Mouse (Mus musculus): ENCODE measurements around the gene Synm.

The Synm gene

DNA sequence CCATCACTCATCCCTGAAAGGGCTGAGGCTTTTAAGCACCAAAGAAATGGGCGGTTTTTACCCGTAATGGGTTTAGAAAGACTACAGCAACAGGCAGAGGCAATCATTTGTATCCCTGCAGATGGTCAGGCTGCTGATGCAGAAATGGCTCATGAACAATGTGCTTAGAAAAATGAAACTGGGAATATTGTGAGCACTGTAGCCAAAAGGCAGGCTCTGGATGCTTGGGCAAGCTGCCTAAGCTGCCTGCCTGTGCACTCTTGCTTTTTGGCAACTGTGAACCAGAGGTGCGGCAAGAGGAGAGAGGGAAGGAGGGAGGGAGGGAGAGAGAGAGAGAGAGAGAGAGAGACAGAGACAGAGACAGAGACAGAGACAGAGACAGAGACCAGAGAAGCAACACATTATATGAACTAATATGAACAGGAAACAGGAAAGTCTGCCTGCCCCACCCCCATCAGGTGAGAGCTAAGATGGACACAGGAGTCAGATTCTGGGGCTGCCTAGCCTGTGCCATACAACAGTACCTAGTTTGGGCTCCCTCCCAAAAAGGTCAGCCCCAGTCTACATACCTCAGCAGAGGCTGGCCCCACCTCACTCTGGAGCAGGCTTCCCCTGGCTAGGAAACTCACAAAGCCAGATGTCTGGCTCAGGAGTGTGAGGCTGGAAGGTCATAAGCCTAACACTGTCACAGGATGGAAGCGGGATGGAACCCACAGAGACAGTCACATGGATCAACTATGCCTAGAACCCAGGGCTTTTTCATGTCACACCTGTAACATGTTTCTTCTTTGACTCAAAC, 9.9 kb downstream of the Synm start:
- no peak for ATAC-seq (ENCODE audit: insufficient number of reproducible peaks, low FRiP score, low TSS enrichment)

DNA sequence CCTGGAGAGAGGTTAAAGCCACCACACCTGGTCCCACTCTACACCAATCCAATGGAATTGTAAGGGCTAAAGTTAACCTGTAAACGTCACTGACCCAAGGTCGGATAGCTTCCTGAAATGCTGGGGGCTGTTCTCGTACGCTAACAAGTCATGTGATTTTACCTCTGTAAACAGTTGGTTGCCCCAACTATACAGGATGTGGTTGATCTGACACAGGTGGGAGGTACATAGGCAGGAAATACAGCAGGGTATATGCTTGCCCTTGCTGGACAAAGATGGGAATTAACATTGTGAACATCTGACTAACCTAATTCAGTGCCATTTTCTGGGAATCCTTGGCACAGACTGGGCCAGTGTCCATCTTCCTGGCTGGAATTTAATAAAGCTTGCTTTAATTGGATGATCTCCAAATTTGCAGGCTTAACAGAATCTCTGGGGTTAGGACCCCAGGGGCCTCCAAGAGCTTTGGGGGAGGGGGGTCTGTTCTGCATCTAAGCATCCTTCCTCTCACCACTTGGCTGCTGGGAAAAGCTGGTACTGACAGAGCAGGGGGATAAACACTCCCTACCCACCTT, 11.7 kb downstream of the Synm start:
- ATAC-seq (ENCODE audit: insufficient number of reproducible peaks, low FRiP score, low TSS enrichment), result no peak

GRCm38 (mm10) chr7:67741706-67742105, 17.8 kb downstream of the Synm start:
- no peak for ATAC-seq (ENCODE audit: insufficient number of reproducible peaks, low FRiP score, low TSS enrichment)

DNA sequence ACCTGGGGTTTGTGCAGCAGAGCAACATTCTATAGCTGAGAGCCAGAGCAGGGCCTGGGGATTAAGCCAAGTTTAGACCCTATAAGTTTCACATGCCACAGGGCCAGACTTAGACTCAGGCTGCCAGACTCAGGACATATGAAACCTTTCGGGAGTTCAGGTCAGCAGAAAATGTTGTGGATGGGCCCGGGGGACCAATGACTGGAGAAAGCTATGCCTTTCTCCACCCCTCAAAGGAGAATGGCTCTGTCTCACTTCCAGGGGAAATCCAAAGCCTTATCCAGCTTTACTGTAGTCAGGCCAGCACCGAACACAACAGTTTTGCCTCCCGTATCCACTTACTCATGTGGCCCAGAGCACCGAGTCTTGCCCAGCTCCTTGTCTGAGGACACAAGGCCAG, 18.7 kb downstream of the Synm start:
- no peak for ATAC-seq (ENCODE audit: insufficient number of reproducible peaks, low FRiP score, low TSS enrichment)

DNA sequence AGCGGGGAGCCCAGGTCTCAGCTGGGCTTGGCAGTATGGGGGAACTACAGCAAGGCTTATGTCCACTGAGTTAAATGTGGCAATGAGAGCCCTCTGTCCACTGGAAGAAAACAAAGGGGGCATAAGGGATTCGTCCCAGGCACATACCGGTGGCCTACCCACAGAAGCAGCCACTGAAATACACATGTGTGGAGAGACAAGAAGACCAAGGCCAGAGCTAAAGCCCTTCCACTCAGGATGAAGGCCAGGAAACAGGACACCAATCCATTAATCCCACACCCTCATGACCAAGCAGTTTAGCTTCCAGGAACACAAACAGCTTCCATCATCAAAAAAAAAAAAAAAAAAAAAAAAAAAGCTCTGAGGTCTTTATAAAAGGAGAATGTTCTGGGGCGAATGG, 19.2 kb downstream of the Synm start:
- ATAC-seq (ENCODE audit: insufficient number of reproducible peaks, low FRiP score, low TSS enrichment), result no peak

GRCm38 (mm10) chr7:67732276-67732675, 27.3 kb downstream of the Synm start:
- no peak for ATAC-seq (ENCODE audit: insufficient number of reproducible peaks, low FRiP score, low TSS enrichment)

GRCm38 (mm10) chr7:67730431-67731110, 29.0 kb downstream of the Synm start:
- no peak for ATAC-seq (ENCODE audit: insufficient number of reproducible peaks, low FRiP score, low TSS enrichment)

DNA sequence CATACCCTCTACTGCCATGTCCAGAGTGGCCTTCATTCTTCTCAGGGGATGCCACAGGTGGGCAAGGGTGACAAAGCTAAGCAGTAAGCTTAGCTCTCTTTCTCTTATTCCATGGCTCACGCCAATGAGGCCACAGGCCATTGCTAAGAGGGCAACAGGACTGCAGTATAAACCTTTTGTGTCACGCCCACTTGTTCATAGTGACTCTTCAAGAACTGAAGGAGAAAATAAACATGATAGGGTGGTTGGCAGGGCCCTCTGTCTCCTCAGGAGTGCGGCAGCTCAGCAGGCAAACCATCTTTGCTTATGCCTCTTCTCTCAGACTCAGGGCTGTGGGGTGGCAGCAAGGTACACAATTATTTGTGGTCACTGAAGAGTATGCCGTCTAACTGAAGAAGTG, 30.7 kb downstream of the Synm start:
- ATAC-seq (ENCODE audit: insufficient number of reproducible peaks, low FRiP score, low TSS enrichment), result no peak

DNA sequence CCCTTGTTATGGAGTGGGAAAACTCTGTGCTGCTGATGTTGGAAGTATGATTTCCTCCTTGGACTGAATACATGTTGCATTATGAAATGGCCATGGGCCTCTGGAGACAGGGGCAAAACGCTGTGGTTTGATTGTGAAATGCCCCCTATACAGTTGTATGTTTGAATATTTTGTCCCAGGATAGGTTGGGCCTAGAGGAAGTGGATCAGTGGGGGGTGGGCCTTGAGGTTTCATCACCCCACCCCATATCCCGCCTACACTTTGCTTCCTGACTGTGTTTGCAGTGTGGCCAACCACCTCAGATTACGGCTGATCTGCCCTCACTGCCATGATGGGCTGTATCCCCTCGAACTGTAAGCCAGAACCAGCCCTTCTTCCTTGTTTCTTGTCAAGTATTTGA, 31.3 kb downstream of the Synm start:
- no peak for ATAC-seq (ENCODE audit: insufficient number of reproducible peaks, low FRiP score, low TSS enrichment)

DNA sequence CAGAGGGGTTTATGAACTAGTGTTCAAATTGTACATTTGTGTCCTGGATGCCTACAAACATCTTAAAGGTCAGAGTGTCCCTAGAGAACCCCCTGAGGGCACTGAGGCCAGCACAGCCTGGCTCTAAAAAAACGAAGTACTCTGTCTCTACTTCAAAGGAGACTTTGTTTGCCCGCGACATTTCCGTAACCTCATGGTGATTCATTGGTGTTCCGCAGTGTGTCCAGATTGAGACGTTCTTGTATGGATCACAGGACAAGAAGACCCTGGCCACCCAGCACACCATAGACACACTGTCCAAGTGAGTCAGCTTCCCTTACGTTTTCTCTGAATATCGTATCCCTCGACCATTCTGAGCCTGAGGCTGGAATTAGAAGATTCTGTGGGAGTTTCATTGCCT, 34.5 kb downstream of the Synm start:
- ATAC-seq (ENCODE audit: insufficient number of reproducible peaks, low FRiP score, low TSS enrichment), result no peak

- no peak for ATAC-seq (ENCODE audit: insufficient number of reproducible peaks, low FRiP score, low TSS enrichment)
Observed at GRCm38 (mm10) chr7:67724536-67724935, 35.0 kb downstream of the Synm start.

- no peak for ATAC-seq (ENCODE audit: insufficient number of reproducible peaks, low FRiP score, low TSS enrichment)
Observed at GRCm38 (mm10) chr7:67722163-67722562, 37.4 kb downstream of the Synm start.

DNA sequence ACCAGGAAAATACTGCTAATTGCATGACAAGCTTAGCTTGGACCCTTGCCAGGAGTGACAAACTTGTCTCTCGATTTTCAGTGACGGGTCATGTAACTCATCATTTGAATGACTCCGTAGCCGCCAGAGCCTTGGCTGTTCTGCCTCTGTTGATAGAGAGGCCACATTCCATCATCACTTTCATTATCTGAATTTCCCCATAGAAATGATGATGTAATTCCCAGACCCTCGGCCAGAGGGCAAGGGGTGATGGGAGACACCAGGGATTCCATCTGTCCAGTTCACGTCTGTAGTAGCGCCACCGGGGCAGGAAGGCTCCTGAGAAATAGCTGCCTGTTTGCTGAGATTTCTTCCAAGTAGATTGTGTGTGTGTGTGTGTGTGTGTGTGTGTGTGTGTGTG, 40.7 kb downstream of the Synm start:
- ATAC-seq (ENCODE audit: insufficient number of reproducible peaks, low FRiP score, low TSS enrichment), result no peak

DNA sequence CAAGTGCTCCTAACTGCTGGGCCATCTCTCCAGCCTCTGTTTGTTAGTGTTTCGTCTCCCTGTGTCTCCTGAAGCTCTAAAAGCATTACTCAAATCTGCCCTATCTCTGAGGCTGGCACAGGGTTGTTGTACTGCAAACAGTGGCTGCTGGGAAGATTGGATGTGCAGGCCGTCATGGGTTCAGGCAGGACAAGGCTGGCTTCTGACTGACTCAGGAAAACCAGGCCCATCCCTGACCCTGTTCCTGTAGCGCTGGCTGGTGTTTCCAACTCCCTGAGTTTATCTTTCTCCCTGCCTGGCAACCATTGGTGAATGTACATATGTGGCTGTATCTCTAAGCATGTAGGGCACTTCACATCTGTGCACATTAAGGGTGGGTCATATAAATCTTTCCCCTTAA, 42.0 kb downstream of the Synm start:
- no peak for ATAC-seq (ENCODE audit: insufficient number of reproducible peaks, low FRiP score, low TSS enrichment)

- ATAC-seq (ENCODE audit: insufficient number of reproducible peaks, low FRiP score, low TSS enrichment), result no peak
Observed at GRCm38 (mm10) chr7:67716925-67717324, 42.6 kb downstream of the Synm start.

- ATAC-seq (ENCODE audit: insufficient number of reproducible peaks, low FRiP score, low TSS enrichment), result no peak
Observed at GRCm38 (mm10) chr7:67716213-67716878, 43.2 kb downstream of the Synm start.

GRCm38 (mm10) chr7:67715176-67715575, 44.4 kb downstream of the Synm start:
- ATAC-seq (ENCODE audit: insufficient number of reproducible peaks, low FRiP score, low TSS enrichment), result no peak

- ATAC-seq (ENCODE audit: insufficient number of reproducible peaks, low FRiP score, low TSS enrichment), result no peak
Observed at GRCm38 (mm10) chr7:67713820-67714510, 45.6 kb downstream of the Synm start.

DNA sequence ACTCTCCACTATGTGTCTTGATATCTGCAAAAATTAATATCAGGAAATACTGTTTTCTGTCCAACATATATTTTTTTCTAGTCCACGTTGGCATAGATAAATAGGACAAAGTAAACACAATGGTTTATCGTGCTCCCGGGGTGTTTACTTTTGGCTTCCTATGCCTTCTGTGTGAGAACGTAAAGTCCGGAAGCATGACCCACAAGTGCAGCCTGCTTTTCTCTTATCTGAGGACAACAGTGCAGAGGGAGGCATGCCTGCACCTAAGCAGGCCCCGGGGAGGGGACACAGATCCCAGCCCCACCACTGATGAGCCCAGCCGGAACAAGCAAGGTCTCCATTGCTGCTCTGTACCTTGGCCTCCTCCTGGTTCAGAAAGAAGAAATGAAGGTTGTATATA, 49.3 kb downstream of the Synm start:
- ATAC-seq (ENCODE audit: insufficient number of reproducible peaks, low FRiP score, low TSS enrichment), result no peak

- no peak for ATAC-seq (ENCODE audit: insufficient number of reproducible peaks, low FRiP score, low TSS enrichment)
Observed at GRCm38 (mm10) chr7:67708160-67708559, 51.4 kb downstream of the Synm start.
